Mouse (Mus musculus) heart, embryonic 16.5 days (tissue): Measurements from ENCODE around the gene Polm. TPM values are rescaled to one million over a fixed set of nuclear protein-coding genes. Genes with fewer than 3 reads are reported as not detected.

Source experiments
- ATAC-seq: fragments of 200-750 bp; cut with Nextera tagmentation; replicated peaks from 2 replicates; pipeline ENCODE4 v1.8.0; 2017; ENCODE audit warnings: moderate number of reproducible peaks; ENCODE audit not compliant: insufficient read depth, low FRiP score; ENCODE audit errors: extremely low read depth
- H3K27ac ChIP-seq: fragments of 300-500 bp; sonication (generic); 2 replicates; pipeline ENCODE4 v1.5.1; 2014; ENCODE audit warnings: mild to moderate bottlenecking, low read length, control low read depth, moderate library complexity
- H3K27me3 ChIP-seq: fragments of 300-500 bp; sonication (generic); 2 replicates; pipeline ENCODE4 v1.6.1; 2014; ENCODE audit warnings: low read length, mixed read lengths; ENCODE audit not compliant: control insufficient read depth, insufficient read depth
- H3K36me3 ChIP-seq: fragments of 300-500 bp; sonication (generic); 2 replicates; pipeline ENCODE4 v1.6.1; 2014; ENCODE audit not compliant: control insufficient read depth, insufficient read depth
- H3K4me1 ChIP-seq: fragments of 300-500 bp; sonication (generic); 2 replicates; pipeline ENCODE4 v1.6.1; 2014; ENCODE audit warnings: low read length, mixed read lengths; ENCODE audit not compliant: control insufficient read depth, insufficient read depth
- H3K4me2 ChIP-seq: fragments of 300-500 bp; sonication (generic); 2 replicates; pipeline ENCODE4 v1.6.1; 2014; ENCODE audit warnings: low read depth, mild to moderate bottlenecking, control low read depth, low read length
- H3K4me3 ChIP-seq: fragments of 300-500 bp; sonication (generic); 2 replicates; pipeline ENCODE4 v1.5.1; 2014; ENCODE audit warnings: mild to moderate bottlenecking, control low read depth, low read length
- H3K9ac ChIP-seq: fragments of 300-500 bp; sonication (generic); 2 replicates; pipeline ENCODE4 v1.6.1; 2014; ENCODE audit warnings: low read length, control low read depth
- H3K9me3 ChIP-seq: fragments of 300-500 bp; sonication (generic); replicated peaks from 2 replicates; pipeline ENCODE4 v1.6.1; 2016; ENCODE audit warnings: low read length; ENCODE audit not compliant: control insufficient read depth
- WGBS: fragments of 180-500 bp; shearing (Covaris S2); extraction: QIAGEN DNeasy Blood & Tissue Kit; methylation state at CpG from one replicate; pipeline ENCODE4 v1.1.7; 2014; 5-methylcytosine and 5-hydroxymethylcytosine counted together
- polyA plus RNA-seq: library from polyadenylated mRNA; unstranded; fragments of >200 nt; fragmentation: Nextera tagmentation; extraction: Ambion mirVana; gene quantifications from 2 replicates; pipeline ENCODE4 v1.2.1, GENCODE M21; 2015

Gene Polm
- polyA plus RNA-seq, 1 experiment from 2014 or later, result 6.4 TPM

DNA sequence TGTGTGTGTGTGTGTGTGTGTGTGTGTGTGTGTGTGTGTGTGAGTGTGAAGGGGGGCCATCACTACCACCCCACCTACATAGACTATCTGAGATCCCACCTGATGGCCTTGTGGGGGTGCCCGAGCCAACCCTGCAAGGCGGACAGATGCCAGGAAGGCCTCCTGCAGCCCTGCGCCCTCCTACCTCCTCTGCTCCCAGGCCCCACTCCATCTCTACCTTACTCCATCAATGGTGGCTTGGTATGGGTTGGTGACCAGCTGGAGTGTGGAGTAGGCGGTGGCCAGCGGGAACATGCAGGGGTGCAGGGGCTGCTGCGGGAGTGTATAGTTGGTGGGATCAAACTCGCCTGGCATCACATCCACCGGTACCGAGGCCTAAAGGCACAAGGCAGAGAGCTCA, 35.4 kb upstream of the Polm start:
- H3K4me2 ChIP-seq, result no peak overlapping the region
- 96% methylated on average over 9 of the region's 9 CpGs for WGBS
- no peak overlapping the region for H3K4me3 ChIP-seq
- peaks cover 46% of the 10 kb centered on the region for H3K36me3 ChIP-seq
- no peaks in the 10 kb centered on the region for H3K9me3 ChIP-seq
- no peak overlapping the region for H3K27ac ChIP-seq
- no peaks in the 10 kb centered on the region for H3K27me3 ChIP-seq
- peaks cover 12% of the 10 kb centered on the region for H3K4me1 ChIP-seq
- H3K9ac ChIP-seq, result no peak overlapping the region
- no peak for ATAC-seq

DNA sequence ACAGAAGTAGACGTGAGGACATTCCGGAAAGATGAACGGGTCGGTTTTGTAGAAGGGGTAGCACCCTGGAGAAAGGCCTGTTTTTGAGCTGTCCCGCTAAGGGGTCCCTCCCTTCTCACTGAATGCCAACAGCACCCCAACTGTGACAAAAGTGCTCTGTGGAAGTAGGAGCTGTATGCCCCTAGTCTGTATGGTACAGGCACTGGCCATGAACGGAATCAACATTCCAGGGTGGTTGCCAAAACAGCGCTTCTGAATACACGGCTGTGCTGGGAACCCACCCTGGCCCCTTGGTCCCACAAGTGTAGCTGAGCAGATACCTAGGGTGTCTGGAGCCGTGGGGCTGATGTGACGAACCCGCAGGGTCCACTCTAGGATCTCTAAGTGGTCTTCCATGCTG, 34.9 kb upstream of the Polm start:
- WGBS, result 91% methylated on average over 11 of the region's 11 CpGs

DNA sequence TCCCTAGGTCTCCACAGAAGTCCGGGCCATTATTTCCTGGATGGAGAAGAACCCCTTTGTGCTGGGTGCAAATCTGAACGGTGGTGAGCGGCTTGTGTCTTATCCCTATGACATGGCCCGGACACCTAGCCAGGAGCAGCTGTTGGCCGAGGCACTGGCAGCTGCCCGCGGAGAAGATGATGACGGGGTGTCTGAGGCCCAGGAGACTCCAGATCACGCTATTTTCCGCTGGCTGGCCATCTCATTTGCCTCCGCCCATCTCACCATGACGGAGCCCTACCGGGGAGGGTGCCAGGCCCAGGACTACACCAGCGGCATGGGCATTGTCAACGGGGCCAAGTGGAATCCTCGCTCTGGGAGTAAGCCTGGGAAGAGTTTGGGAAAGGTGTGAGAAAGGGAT, 32.3 kb upstream of the Polm start:
- Histone ChIP-seq H3K4me2 (no peak overlapping the region), H3K9me3 (no peaks in the 10 kb centered on the region), H3K4me1 (no peaks in the 10 kb centered on the region), H3K36me3 (peaks cover 43% of the 10 kb centered on the region), H3K27me3 (no peaks in the 10 kb centered on the region), H3K27ac (no peak overlapping the region), H3K4me3 (no peak overlapping the region), H3K9ac (no peak overlapping the region)
- 83% methylated on average over 16 of the region's 16 CpGs for WGBS
- ATAC-seq, result no peak

More for the DNA sequence above, 34.9 kb upstream of the Polm start:
- Histone ChIP-seq H3K27me3 (no peaks in the 10 kb centered on the region), H3K36me3 (peaks cover 46% of the 10 kb centered on the region), H3K4me2 (no peak overlapping the region), H3K9me3 (no peaks in the 10 kb centered on the region), H3K9ac (no peak overlapping the region), H3K27ac (no peak overlapping the region), H3K4me3 (no peak overlapping the region), H3K4me1 (peaks cover 12% of the 10 kb centered on the region)
- no peak for ATAC-seq

DNA sequence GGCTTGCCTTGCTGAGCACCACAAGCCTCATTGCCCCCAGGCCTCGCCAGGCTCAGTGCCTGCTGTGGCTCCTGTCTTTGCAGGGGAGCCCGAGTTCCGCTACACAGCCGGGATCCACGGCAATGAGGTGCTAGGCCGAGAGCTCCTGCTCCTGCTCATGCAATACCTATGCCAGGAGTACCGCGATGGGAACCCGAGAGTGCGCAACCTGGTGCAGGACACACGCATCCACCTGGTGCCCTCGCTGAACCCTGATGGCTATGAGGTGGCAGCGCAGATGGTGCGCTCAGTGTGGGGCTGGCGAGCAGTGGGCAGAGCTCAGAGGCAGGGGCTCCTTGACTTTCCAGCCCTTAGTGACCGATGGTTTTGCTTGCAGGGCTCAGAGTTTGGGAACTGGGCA, 31.5 kb upstream of the Polm start:
- Histone ChIP-seq H3K27ac (no peak overlapping the region), H3K9ac (no peak overlapping the region), H3K4me1 (no peaks in the 10 kb centered on the region), H3K4me2 (no peak overlapping the region), H3K9me3 (no peaks in the 10 kb centered on the region), H3K36me3 (peaks cover 39% of the 10 kb centered on the region), H3K4me3 (no peak overlapping the region), H3K27me3 (no peaks in the 10 kb centered on the region)
- WGBS, result 91% methylated on average over 16 of the region's 16 CpGs
- ATAC-seq, result no peak

DNA sequence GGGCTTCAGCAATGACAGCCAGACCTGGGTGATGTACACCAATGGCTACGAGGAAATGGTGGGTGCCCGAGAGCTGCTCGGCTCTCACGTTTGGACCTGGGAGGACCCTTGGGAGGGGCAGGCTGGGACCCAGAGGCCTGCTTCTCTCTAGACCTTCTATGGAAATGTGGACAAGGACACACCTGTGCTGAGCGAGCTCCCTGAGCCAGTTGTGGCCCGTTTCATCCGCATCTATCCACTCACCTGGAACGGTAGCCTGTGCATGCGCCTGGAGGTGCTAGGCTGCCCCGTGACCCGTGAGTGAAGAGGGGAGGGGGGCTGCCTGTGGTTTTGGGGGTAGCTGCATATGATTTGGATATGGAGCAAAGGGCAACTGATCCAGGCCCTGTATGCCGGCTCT, 30.5 kb upstream of the Polm start:
- no peak for ATAC-seq
- 89% methylated on average over 12 of the region's 12 CpGs for WGBS
- Histone ChIP-seq H3K36me3 (peaks cover 29% of the 10 kb centered on the region), H3K4me2 (no peak overlapping the region), H3K27me3 (no peaks in the 10 kb centered on the region; the same call in 1 of the 2 replicates), H3K27ac (no peak overlapping the region), H3K9me3 (no peaks in the 10 kb centered on the region), H3K9ac (no peak overlapping the region), H3K4me3 (no peak overlapping the region), H3K4me1 (no peaks in the 10 kb centered on the region)

DNA sequence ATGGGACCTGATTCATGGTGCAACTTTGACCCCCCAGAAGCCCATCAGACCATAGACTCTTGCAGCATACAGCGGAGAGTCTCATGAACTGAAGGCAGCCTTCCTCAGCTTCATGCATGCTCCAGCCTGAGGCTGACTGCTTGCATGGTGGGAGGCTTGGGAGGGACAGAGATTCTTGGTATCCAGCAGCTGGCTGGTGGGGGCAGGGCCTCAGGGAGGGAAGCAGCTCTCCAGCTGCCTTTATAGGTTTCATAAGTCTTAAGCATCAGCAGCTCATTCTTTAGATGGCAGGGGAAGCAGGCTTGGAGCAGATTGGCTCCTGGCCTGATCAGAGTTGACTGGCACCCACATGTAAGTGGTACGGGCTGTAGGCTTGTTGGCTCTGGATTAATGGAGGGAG, 29.4 kb upstream of the Polm start:
- Histone ChIP-seq H3K27ac (no peak overlapping the region), H3K4me2 (no peak overlapping the region), H3K9ac (no peak overlapping the region), H3K27me3 (no peaks in the 10 kb centered on the region; the same call in 1 of the 2 replicates), H3K36me3 (peaks cover 20% of the 10 kb centered on the region), H3K4me3 (no peak overlapping the region), H3K9me3 (no peaks in the 10 kb centered on the region), H3K4me1 (no peaks in the 10 kb centered on the region)
- 78% methylated on average over 2 of the region's 2 CpGs for WGBS
- no peak for ATAC-seq

DNA sequence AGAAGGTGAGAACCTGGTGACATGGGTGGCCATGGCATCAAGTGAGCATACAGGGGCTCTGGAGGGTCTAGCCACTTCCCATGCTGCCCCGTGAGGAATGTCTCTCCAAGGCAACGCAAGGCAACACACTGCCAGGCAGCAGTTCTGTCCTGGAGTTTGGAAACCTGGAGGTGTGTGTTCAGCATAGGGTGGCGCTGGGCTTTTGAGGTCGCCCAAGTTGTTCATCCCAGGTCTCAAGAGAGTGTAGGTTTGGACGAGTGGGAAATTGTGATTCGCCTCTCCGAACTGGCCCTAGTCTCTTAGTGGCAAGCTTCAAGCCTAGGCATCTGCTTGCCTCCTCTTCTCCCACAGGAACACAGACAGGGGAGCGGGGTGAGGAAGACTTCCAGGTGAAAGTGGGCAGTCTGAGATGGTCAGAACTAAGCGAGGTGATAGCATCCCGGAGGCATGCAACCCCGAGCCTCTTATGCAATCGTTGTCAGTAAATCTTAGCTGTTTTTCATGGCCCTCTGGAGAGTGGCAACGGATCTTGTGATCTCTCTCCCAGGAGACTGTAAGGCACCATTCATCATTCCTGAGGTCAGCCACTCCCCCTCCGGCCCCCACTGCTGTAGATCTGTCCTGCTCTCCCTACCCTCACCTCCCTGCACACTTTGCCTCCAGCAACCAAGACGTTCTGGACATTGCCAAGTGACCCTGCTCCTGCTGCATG, 24.7 kb upstream of the Polm start:
- Histone ChIP-seq H3K27me3 (peaks cover 3% of the 10 kb centered on the region; the same call in 1 of the 2 replicates), H3K9ac (peak overlapping the region; percentile 73), H3K9me3 (peaks cover 3% of the 10 kb centered on the region; the same call in 1 of the 2 replicates), H3K4me2 (peak overlapping the region; percentile 87), H3K36me3 (0 out of 2 replicates have a peak, but pooled peaks cover 4% of the 10 kb centered on the region), H3K4me1 (peaks cover 4% of the 10 kb centered on the region; the same call in 1 of the 2 replicates), H3K4me3 (peak overlapping the region; percentile 61), H3K27ac (no peak overlapping the region)
- WGBS, result 19% methylated on average over 15 of the region's 15 CpGs
- no peak for ATAC-seq

DNA sequence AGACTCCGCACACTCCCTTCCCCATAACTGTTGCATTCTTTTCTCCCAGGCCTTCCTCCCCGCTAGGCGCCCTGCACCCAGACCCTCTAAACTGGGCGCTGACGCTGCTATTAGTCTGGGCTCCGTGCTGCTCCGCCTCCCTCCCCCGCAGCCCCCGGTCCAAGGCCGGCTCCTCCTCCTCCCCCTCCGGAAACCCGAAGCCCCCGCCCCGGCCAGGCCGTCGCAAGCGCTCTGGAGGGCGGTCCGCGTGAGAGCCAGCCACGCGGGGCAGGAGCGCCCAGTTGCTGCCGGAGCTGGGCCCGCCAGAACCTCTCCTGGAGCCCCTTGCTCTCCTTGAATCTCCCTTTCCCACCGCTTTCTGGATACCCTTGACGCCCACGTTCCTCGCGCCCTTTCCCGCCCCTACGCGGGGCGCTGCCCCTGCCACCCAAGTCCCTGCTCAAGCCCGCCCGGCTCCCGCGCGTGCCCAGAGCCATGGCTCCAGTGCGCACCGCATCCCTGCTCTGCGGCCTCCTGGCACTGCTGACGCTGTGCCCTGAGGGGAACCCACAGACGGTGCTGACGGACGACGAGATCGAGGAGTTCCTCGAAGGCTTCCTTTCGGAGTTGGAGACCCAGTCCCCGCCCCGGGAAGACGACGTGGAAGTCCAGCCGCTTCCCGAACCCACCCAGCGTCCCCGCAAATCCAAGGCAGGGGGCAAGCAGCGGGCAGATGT, 24.0 kb upstream of the Polm start, which contains the start of gene Aebp1:
Gene Aebp1 (plus strand): TSS at position 270 of the 716 bp plus-strand sequence.
- peaks cover 4% of the 10 kb centered on the region; the same call in 1 of the 2 replicates for H3K4me1 ChIP-seq
- H3K9me3 ChIP-seq, result peaks cover 3% of the 10 kb centered on the region; the same call in 1 of the 2 replicates
- 1% methylated on average over 59 of the region's 59 CpGs for WGBS
- peak within 1 kb of the TSS; percentile 87 for H3K4me2 ChIP-seq
- H3K4me3 ChIP-seq, result peak within 1 kb of the TSS; percentile 61
- 0 out of 2 replicates have a peak, but pooled peaks cover 4% of the 10 kb centered on the region for H3K36me3 ChIP-seq
- H3K27ac ChIP-seq, result no peak within 1 kb of the TSS; the same call in 1 of the 2 replicates
- peak within 1 kb of the TSS; percentile 73 for H3K9ac ChIP-seq
- peak; percentile 53 for ATAC-seq
- H3K27me3 ChIP-seq, result peaks cover 3% of the 10 kb centered on the region; the same call in 1 of the 2 replicates

DNA sequence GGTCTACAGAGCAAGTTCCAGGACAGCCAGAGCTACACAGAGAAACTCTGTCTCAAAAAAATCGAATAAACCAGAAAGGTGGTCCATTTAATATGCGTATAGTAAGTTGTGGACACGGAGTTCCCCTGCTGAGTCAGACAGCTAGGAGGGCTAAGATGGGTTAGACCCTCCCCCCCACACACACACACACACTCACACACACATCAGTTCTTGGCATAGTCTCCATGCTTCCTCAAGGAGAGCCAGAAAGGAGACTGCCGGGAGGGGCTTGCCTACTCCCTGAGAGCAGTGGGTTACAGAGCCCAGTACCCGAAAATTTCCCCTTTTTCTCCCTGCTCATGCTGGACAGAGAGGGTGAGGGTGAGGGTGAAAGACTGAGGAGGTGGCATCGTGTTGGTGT, 22.8 kb upstream of the Polm start:
- Histone ChIP-seq H3K4me3 (no peak overlapping the region), H3K9ac (no peak overlapping the region), H3K27ac (no peak overlapping the region), H3K4me2 (no peak overlapping the region), H3K9me3 (peaks cover 3% of the 10 kb centered on the region; the same call in 1 of the 2 replicates), H3K27me3 (peaks cover 3% of the 10 kb centered on the region; the same call in 1 of the 2 replicates), H3K36me3 (0 out of 2 replicates have a peak, but pooled peaks cover 4% of the 10 kb centered on the region), H3K4me1 (peaks cover 14% of the 10 kb centered on the region)
- 59% methylated on average over 6 of the region's 6 CpGs for WGBS
- ATAC-seq, result no peak
